Mouse (Mus musculus): ENCODE results near the gene Tas2r139. TPM values are rescaled to one million over a fixed set of nuclear protein-coding genes. Genes with fewer than 3 reads are reported as not detected.
"Not testable (repeated sequence)": the region's sequence is repeated elsewhere in the genome, so short reads cannot be mapped to it uniquely, and the experiment has no call there.

The Tas2r139 gene
- polyA plus RNA-seq (2015; fragmentation: Nextera tagmentation; extraction: Ambion mirVana) = not detected in 2 replicates

DNA sequence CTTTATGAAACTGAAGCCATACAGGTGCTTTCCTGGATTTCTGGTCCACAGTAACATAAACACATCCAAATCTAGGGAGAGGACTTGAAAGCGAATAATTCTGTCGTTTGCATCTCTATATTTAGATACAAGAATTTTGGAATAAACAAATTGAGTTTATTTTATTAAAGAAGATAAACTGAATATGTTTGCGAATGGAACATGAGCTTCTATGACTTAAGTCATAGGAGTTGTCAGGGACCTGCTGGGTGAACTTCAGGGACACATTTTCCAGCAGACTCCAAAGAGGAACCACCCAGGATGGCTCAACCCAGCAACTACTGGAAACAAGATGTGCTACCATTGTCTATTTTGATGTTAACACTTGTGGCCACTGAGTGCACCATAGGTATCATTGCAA, at the start of gene Tas2r139:
Gene Tas2r139 (plus strand): TSS at position 301 of the 400 bp plus-strand sequence.
- Histone ChIP-seq H3K9me3 (ENCODE audit: control insufficient read depth) (no peaks in the 10 kb centered on the region), H3K4me3 (ENCODE audit: low read depth, low read length) (no peak within 1 kb of the TSS), H3K36me3 (ENCODE audit: control insufficient read depth, insufficient read depth) (no peaks in the 10 kb centered on the region), H3K27ac (ENCODE audit: low read depth, low read length) (no peak within 1 kb of the TSS), H3K4me2 (replicated peaks; ENCODE audit: low read depth) (no peak within 1 kb of the TSS), H3K4me1 (replicated peaks; ENCODE audit: control insufficient read depth, insufficient read depth, low read length) (no peaks in the 10 kb centered on the region), H3K9ac (ENCODE audit: low read depth, low read length) (no peak within 1 kb of the TSS), H3K27me3 (replicated peaks; ENCODE audit: control insufficient read depth, insufficient read depth, low read length) (no peaks in the 10 kb centered on the region)
- WGBS = 63% methylated on average over 3 of the region's 3 CpGs
- TF ChIP-seq CTCF (IDR thresholded peaks at IDR 0.05; ENCODE audit: low read depth) = no peak
- no peak for ATAC-seq

DNA sequence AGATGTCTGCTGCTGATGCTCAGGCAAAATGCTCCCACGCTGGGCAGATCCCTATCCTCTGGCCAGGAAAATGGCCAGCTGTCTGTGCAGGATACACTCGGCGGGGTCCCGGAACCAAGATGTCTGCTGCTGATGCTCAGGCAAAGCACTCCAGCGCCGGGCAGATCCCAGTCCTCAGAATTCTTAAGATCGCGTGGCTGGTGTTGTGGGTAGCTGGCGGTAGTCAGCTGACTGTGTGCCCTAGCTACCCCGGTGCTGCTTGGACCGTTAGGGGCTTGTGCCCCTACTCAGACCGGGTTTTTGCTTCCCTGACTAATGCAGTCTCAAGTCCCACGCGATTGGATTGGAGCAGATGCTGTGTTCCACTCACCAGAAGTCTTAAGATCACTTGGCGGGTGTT, 10.4 kb downstream of the Tas2r139 start:
- not testable (repeated sequence) for H3K9me3 ChIP-seq (ENCODE audit: control insufficient read depth); H3K36me3 ChIP-seq (ENCODE audit: control insufficient read depth, insufficient read depth); H3K4me3 ChIP-seq (ENCODE audit: low read depth, low read length); ATAC-seq; H3K9ac ChIP-seq (ENCODE audit: low read depth, low read length); H3K4me2 ChIP-seq (replicated peaks; ENCODE audit: low read depth); H3K27ac ChIP-seq (ENCODE audit: low read depth, low read length); H3K4me1 ChIP-seq (replicated peaks; ENCODE audit: control insufficient read depth, insufficient read depth, low read length); H3K27me3 ChIP-seq (replicated peaks; ENCODE audit: control insufficient read depth, insufficient read depth, low read length)
- 72% methylated on average over 14 of the region's 15 CpGs for WGBS

DNA sequence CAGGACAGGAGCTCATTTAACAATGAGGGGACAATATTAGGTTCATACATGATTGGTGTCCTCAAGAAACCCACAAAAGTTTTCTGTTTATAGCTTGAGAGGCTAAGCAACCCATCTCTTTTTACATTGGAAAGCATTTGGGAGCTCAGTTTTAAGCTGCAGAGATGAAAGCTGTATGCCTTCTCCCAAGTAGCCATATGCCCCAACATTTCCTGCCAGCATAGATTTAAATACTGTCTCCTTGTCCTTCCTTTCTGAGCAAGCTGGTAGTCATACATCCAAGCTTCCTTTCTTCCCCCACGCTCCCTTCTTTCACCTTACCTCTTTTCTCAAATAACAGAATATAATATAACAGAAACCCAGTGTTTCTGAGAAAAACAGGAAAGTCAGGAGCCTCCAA, 41.7 kb downstream of the Tas2r139 start:
- Histone ChIP-seq H3K27ac (ENCODE audit: low read depth, low read length) (no peak overlapping the region), H3K4me2 (replicated peaks; ENCODE audit: low read depth) (no peak overlapping the region), H3K9me3 (ENCODE audit: control insufficient read depth) (no peaks in the 10 kb centered on the region), H3K4me3 (ENCODE audit: low read depth, low read length) (no peak overlapping the region), H3K27me3 (replicated peaks; ENCODE audit: control insufficient read depth, insufficient read depth, low read length) (no peaks in the 10 kb centered on the region), H3K4me1 (replicated peaks; ENCODE audit: control insufficient read depth, insufficient read depth, low read length) (no peaks in the 10 kb centered on the region), H3K9ac (ENCODE audit: low read depth, low read length) (no peak overlapping the region), H3K36me3 (ENCODE audit: control insufficient read depth, insufficient read depth) (no peaks in the 10 kb centered on the region)
- 50% methylated on average over 1 of the region's 1 CpGs for WGBS
- ATAC-seq = no peak
- no peak for TF ChIP-seq CTCF (IDR thresholded peaks at IDR 0.05; ENCODE audit: low read depth)

DNA sequence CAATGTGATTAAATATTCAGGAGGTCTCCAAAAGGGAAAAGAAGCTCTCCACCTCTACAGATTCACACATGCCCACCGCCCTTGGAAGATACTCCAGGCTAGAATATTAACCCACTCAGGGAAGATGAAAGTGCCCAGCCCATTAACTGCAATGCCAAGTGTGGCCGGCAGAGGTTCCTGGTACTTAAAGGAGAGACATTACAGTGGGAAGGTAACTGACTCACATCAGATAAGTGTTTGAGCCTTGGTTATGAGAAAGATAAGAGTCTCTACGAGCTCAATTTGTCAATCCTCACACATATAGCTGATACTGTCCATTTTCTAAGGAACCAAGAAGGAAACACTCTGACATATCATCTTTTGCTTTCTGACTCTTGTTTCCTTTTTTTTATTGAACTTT, 45.5 kb downstream of the Tas2r139 start:
- Histone ChIP-seq H3K36me3 (ENCODE audit: control insufficient read depth, insufficient read depth) (no peaks in the 10 kb centered on the region), H3K9ac (ENCODE audit: low read depth, low read length) (no peak overlapping the region), H3K27me3 (replicated peaks; ENCODE audit: control insufficient read depth, insufficient read depth, low read length) (no peaks in the 10 kb centered on the region), H3K4me3 (ENCODE audit: low read depth, low read length) (no peak overlapping the region), H3K4me1 (replicated peaks; ENCODE audit: control insufficient read depth, insufficient read depth, low read length) (no peaks in the 10 kb centered on the region), H3K27ac (ENCODE audit: low read depth, low read length) (no peak overlapping the region), H3K4me2 (replicated peaks; ENCODE audit: low read depth) (no peak overlapping the region), H3K9me3 (ENCODE audit: control insufficient read depth) (no peaks in the 10 kb centered on the region)
- ATAC-seq = no peak
- TF ChIP-seq CTCF (IDR thresholded peaks at IDR 0.05; ENCODE audit: low read depth) = peak; percentile 58
- 41% methylated on average over 3 of the region's 3 CpGs for WGBS

Other genes with a start within 250 kb of the Tas2r139 start
- 8.9 and 11.9 TPM in 2 replicates for gene Sval1, start 189.3 kb upstream of the Tas2r139 start, polyA plus RNA-seq (2015; fragmentation: Nextera tagmentation; extraction: Ambion mirVana)
- gene Sval3, start 172.8 kb upstream of the Tas2r139 start, polyA plus RNA-seq (2015; fragmentation: Nextera tagmentation; extraction: Ambion mirVana) = not detected in 2 replicates
- gene Sva, start 102.5 kb upstream of the Tas2r139 start, polyA plus RNA-seq (2015; fragmentation: Nextera tagmentation; extraction: Ambion mirVana) = not detected in 2 replicates
- not detected in 2 replicates for gene Tas2r144, start 74.4 kb downstream of the Tas2r139 start, polyA plus RNA-seq (2015; fragmentation: Nextera tagmentation; extraction: Ambion mirVana)
- 20.5 and 22.6 TPM in 2 replicates for gene Gstk1, start 105.0 kb downstream of the Tas2r139 start, polyA plus RNA-seq (2015; fragmentation: Nextera tagmentation; extraction: Ambion mirVana)
- 29.7 and 32.4 TPM in 2 replicates for gene Tmem139, start 121.0 kb downstream of the Tas2r139 start, polyA plus RNA-seq (2015; fragmentation: Nextera tagmentation; extraction: Ambion mirVana)
- 13.0 and 13.4 TPM in 2 replicates for gene Casp2, start 124.0 kb downstream of the Tas2r139 start, polyA plus RNA-seq (2015; fragmentation: Nextera tagmentation; extraction: Ambion mirVana)
- 0.12 and 0.18 TPM in 2 replicates for gene Clcn1, start 145.7 kb downstream of the Tas2r139 start, polyA plus RNA-seq (2015; fragmentation: Nextera tagmentation; extraction: Ambion mirVana)
- 0.05 and 0.12 TPM in 2 replicates for gene Fam131b, start 183.7 kb downstream of the Tas2r139 start, polyA plus RNA-seq (2015; fragmentation: Nextera tagmentation; extraction: Ambion mirVana)
- gene Zyx, start 208.7 kb downstream of the Tas2r139 start, polyA plus RNA-seq (2015; fragmentation: Nextera tagmentation; extraction: Ambion mirVana) = 50.9 and 54.8 TPM in 2 replicates
- gene Epha1, start 232.3 kb downstream of the Tas2r139 start, polyA plus RNA-seq (2015; fragmentation: Nextera tagmentation; extraction: Ambion mirVana) = 13.3 and 13.7 TPM in 2 replicates